Mouse (Mus musculus): ENCODE data around the gene Atpaf2. TPM values are rescaled to one million over a fixed set of nuclear protein-coding genes. Genes with fewer than 3 reads are reported as not detected.

Atpaf2 gene
- total RNA-seq, 2 experiments from 2014 or later: 28.9 to 30.5 TPM

- intact Hi-C loops (cut with DNase I): loop anchor here (10.0 kb wide), 4 partner anchors 107 to 527 kb away; partner anchors contain the start of gene Rai1
- peak; percentile 66 for DNase-seq
Measured at GRCm38 (mm10) chr11:60412173-60412572, 6.1 kb downstream of the Atpaf2 start.

- intact Hi-C loops (cut with DNase I): no loop called here
- no peak for DNase-seq
Measured at GRCm38 (mm10) chr11:60406606-60407005, 11.7 kb downstream of the Atpaf2 start.

DNA sequence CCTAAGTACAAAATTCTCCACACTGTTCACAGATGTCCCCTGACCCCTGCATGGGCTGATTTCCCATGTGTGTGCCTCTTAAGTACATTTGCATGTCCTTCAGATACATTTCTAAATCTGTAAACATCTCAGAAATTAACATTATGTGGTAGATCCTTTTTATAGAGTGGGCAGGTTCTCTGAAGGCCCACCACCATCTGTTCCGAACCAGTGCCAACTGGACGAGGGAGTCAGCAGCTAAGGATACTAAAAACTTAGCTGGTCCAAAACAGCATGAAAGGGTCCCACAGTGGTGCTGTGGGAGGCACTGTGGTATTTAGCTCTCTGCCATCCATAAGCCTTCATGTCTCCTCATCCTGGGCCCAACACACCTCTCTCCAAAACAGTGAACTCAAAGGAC lies 21.1 kb downstream of the Atpaf2 start:
- intact Hi-C loops (cut with DNase I): no loop called here
- no peak for DNase-seq

DNA sequence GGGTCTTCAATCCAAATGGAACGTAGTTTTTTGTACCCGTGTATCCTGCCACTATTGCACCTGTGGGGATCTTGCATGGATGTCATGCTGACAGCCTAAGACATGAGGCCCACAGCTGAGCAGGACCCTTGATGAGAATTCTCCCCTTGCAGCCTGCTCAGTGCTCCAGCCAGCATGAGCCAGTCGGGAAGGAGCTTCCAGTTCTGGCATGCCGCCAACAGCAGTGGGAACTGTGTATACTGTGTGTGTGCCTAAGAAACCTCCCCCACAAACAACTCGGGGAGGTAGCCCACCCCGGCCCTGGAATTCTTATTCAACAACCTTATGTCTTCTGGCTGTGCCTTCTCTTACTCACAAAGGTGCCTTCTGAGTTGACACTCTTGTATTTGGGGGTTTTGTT lies 21.7 kb downstream of the Atpaf2 start:
- DNase-seq: peak; percentile 64
- intact Hi-C loops (cut with DNase I): no loop called here

DNA sequence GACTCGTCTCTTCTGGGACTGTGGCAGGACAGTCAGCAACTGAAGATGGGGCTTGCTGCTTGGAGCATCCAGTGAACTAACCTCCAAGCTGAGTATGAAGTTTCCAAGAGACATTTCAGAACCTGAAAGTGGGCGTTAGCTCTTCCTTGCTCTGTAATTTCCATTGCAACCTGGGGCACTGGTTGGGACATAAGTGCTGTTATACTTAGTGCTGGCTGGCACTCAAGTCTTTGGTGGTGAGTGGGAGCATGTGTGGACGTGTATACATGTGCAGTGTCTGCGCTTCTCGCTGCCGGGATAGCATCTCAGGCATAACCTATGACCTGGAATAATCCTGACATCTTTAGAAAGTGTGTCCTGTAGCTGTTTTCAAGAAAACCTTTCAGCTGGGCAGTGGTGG lies 26.9 kb downstream of the Atpaf2 start:
- no peak for DNase-seq
- intact Hi-C loops (cut with DNase I): no loop called here

DNA sequence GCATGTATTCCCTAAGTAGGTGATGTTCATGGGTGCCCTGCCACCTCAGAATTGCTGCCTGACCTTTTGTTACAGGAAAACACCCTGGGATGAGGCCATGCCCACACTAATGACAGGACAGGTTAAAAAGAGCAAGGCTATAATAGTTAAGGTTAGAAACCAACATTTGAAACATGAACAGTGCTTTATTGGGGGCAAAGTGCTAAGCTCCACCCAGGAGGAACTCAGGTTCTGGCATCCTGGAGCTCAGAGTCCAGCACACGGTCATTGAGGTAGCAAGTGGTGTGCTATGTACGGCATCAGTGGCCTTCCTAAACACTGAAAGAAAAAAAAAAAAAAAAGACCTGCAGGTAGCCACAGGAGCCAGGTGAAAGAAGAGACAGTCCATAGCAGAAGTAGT lies 30.3 kb downstream of the Atpaf2 start:
- DNase-seq: no peak
- intact Hi-C loops (cut with DNase I): no loop called here

DNA sequence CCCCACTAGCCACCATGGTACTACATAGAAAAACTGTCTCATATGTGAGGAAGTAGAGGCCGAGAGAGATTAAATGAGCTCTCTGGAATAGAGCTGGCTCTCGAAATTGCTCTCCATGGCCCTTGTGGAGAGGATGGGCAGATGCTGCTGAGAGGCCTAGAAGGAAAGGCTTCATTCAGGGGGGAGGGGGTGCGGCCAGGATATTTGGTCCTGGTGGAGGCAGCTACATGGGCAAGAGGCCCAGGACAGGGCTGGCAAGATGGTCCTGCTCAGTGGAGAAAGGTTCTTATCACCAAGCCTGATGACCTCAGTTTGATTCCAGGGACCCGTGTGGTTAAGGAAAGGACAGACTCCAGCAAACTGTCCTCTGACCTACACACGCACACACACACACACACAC lies 32.3 kb downstream of the Atpaf2 start:
- DNase-seq: peak; percentile 25
- intact Hi-C loops (cut with DNase I): no loop called here

GRCm38 (mm10) chr11:60384762-60385421 lies 33.4 kb downstream of the Atpaf2 start:
- intact Hi-C loops (cut with DNase I): no loop called here

GRCm38 (mm10) chr11:60383518-60383917 lies 34.7 kb downstream of the Atpaf2 start:
- intact Hi-C loops (cut with DNase I): no loop called here
- no peak for DNase-seq

More at GRCm38 (mm10) chr11:60384762-60385421, 33.4 kb downstream of the Atpaf2 start:
- DNase-seq: peak; percentile 65

DNA sequence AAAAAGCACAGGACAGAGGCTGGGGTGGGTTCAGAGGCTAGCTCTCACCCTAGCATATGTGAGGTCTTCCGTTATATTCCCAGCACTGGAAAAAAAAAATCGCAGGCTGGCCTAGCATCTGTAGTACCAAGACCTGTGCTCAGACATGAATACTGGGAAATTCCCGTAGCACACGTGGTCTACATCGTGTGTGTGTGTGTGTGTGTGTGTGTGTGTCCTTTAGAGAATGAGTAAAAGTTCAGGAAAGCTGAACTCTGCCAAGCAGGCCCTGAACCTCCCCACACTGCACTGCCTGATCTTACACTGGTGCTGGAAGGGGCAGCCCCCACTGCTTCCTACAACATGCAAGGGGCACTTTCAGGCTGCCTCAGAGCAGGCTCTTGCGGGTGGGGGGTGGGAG lies 43.8 kb downstream of the Atpaf2 start:
- no peak for DNase-seq
- intact Hi-C loops (cut with DNase I): no loop called here

- intact Hi-C loops (cut with DNase I): no loop called here
- no peak for DNase-seq
Measured at GRCm38 (mm10) chr11:60370431-60370830, 47.8 kb downstream of the Atpaf2 start.

- no peak for DNase-seq
- intact Hi-C loops (cut with DNase I): no loop called here
Measured at GRCm38 (mm10) chr11:60369448-60369847, 48.8 kb downstream of the Atpaf2 start.

DNA sequence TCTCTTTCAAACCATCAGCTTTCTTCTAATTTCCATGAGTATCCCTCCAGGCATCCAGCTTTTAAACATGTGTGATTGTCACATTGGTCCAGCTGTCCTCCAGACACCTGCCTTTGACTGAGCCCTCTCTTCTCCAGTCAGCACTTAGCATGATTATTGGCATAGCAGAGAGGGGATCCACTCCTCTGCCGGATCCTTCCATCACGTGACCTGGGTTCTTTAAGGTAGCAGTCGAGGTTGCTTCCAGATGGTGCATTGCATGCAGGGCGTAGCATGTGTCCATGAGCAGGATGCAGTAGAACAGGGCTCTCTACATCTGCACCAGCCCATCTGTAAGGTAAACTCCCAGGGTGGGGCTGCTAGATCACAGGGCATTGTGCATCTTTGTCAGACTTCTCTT lies 49.3 kb downstream of the Atpaf2 start:
- intact Hi-C loops (cut with DNase I): no loop called here
- no peak for DNase-seq

- intact Hi-C loops (cut with DNase I): no loop called here
- DNase-seq: no peak
Measured at GRCm38 (mm10) chr11:60367256-60367655, 51.0 kb downstream of the Atpaf2 start.

GRCm38 (mm10) chr11:60366239-60367019 lies 51.8 kb downstream of the Atpaf2 start:
- DNase-seq: no peak
- intact Hi-C loops (cut with DNase I): no loop called here

- DNase-seq: no peak
- intact Hi-C loops (cut with DNase I): no loop called here
Measured at GRCm38 (mm10) chr11:60360631-60361201, 57.5 kb downstream of the Atpaf2 start.

- intact Hi-C loops (cut with DNase I): no loop called here
- no peak for DNase-seq
Measured at GRCm38 (mm10) chr11:60359936-60360335, 58.3 kb downstream of the Atpaf2 start.

DNA sequence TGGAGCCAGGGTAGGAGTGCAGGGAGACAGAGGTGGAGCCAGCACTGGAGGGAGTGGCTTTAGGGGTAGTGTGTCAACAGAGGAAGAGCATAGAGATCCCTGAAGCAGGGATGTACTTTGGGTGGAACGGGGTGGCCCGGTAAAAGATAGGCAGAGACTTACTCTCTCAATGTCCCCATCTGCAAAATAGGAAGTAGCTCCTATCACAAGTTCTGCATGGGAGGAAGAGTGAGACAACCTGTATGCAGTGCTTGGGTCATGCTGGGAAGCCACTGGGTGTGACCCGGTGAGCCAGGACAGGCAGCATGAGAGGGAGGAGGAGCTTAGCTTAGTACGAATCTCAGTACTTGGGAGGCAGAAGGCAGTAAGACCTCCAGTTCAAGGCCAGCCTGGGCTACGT lies 59.1 kb downstream of the Atpaf2 start:
- no peak for DNase-seq
- intact Hi-C loops (cut with DNase I): no loop called here

GRCm38 (mm10) chr11:60358548-60358947 lies 59.7 kb downstream of the Atpaf2 start:
- no peak for DNase-seq
- intact Hi-C loops (cut with DNase I): no loop called here

GRCm38 (mm10) chr11:60357116-60357515 lies 61.1 kb downstream of the Atpaf2 start:
- DNase-seq: no peak
- intact Hi-C loops (cut with DNase I): no loop called here

GRCm38 (mm10) chr11:60355952-60356351 lies 62.3 kb downstream of the Atpaf2 start:
- DNase-seq: no peak
- intact Hi-C loops (cut with DNase I): no loop called here
